Mouse (Mus musculus): ENCODE measurements around the gene Tmem63b. TPM values are rescaled to one million over a fixed set of nuclear protein-coding genes. Genes with fewer than 3 reads are reported as not detected.
A peak's percentile ranks its signal among the peaks of the same experiment; 100 is the strongest.

The Tmem63b gene
- polyA plus RNA-seq, 1 experiment from 2014 or later = 31.2 TPM

GRCm38 (mm10) chr17:45723732-45724573, 37.2 kb upstream of the Tmem63b start:
- peak overlapping the region; percentile 85 for H3K9ac ChIP-seq (ENCODE audit: low read length)
- peak overlapping the region; percentile 45 to 54 for H3K4me3 ChIP-seq (ENCODE audit: control insufficient read depth in 1 of 2, insufficient read depth in 1 of 2, low read depth in 1 of 2, low read length in 2 of 2)
- H3K4me2 ChIP-seq (ENCODE audit: low read length) = peak overlapping the region; percentile 81
- H3K4me1 ChIP-seq (ENCODE audit: control insufficient read depth in 2 of 2, insufficient read depth in 2 of 2, low read length in 2 of 2) = peaks cover 3 to 9% of the 10 kb centered on the region in 2 experiments
- no peaks in the 10 kb centered on the region for H3K9me3 ChIP-seq (ENCODE audit: control insufficient read depth, low read length)
- H3K27ac ChIP-seq (replicated peaks in 1 of 2; ENCODE audit: control insufficient read depth in 1 of 2, insufficient read depth in 1 of 2, low read depth in 2 of 2, low read length in 2 of 2) = peak overlapping the region; percentile 59 to 77
- H3K36me3 ChIP-seq (ENCODE audit: control insufficient read depth, insufficient read depth, low read length) = no peaks in the 10 kb centered on the region
- ATAC-seq (ENCODE audit: insufficient number of reproducible peaks, insufficient read depth, low FRiP score, low read depth) = no peak
- WGBS = 4% methylated on average over 25 of the region's 25 CpGs
- no peaks in the 10 kb centered on the region for H3K27me3 ChIP-seq (ENCODE audit: control insufficient read depth, insufficient read depth, low read length)

- WGBS = 3% methylated on average over 10 of the region's 10 CpGs
- H3K9ac ChIP-seq (ENCODE audit: low read length) = no peak overlapping the region
- no peaks in the 10 kb centered on the region for H3K9me3 ChIP-seq (ENCODE audit: control insufficient read depth, low read length)
- H3K36me3 ChIP-seq (ENCODE audit: control insufficient read depth, insufficient read depth, low read length) = no peaks in the 10 kb centered on the region
- no peaks in the 10 kb centered on the region for H3K27me3 ChIP-seq (ENCODE audit: control insufficient read depth, insufficient read depth, low read length)
- no peak overlapping the region for H3K4me2 ChIP-seq (ENCODE audit: low read length)
- H3K27ac ChIP-seq (replicated peaks in 1 of 2; ENCODE audit: control insufficient read depth in 1 of 2, insufficient read depth in 1 of 2, low read depth in 2 of 2, low read length in 2 of 2) = no peak overlapping the region
- ATAC-seq (ENCODE audit: insufficient number of reproducible peaks, insufficient read depth, low FRiP score, low read depth) = no peak
- H3K4me3 ChIP-seq (ENCODE audit: control insufficient read depth in 1 of 2, insufficient read depth in 1 of 2, low read depth in 1 of 2, low read length in 2 of 2) = no peak overlapping the region
- H3K4me1 ChIP-seq (ENCODE audit: control insufficient read depth in 2 of 2, insufficient read depth in 2 of 2, low read length in 2 of 2) = peaks cover 0 to 1% of the 10 kb centered on the region in 2 experiments; a peak in 2 of 4 replicates
These were observed 31.6 kb upstream of the Tmem63b start for GRCm38 (mm10) chr17:45718323-45718722.

- WGBS = 62% methylated on average over 3 of the region's 3 CpGs
- peaks cover 5 to 6% of the 10 kb centered on the region in 2 experiments; a peak in 2 of 4 replicates for H3K4me1 ChIP-seq (ENCODE audit: control insufficient read depth in 2 of 2, insufficient read depth in 2 of 2, low read length in 2 of 2)
- H3K9me3 ChIP-seq (ENCODE audit: control insufficient read depth, low read length) = no peaks in the 10 kb centered on the region
- no peak overlapping the region for H3K27ac ChIP-seq (replicated peaks in 1 of 2; ENCODE audit: control insufficient read depth in 1 of 2, insufficient read depth in 1 of 2, low read depth in 2 of 2, low read length in 2 of 2)
- ATAC-seq (ENCODE audit: insufficient number of reproducible peaks, insufficient read depth, low FRiP score, low read depth) = no peak
- H3K9ac ChIP-seq (ENCODE audit: low read length) = no peak overlapping the region
- H3K4me3 ChIP-seq (ENCODE audit: control insufficient read depth in 1 of 2, insufficient read depth in 1 of 2, low read depth in 1 of 2, low read length in 2 of 2) = no peak overlapping the region
- no peaks in the 10 kb centered on the region for H3K36me3 ChIP-seq (ENCODE audit: control insufficient read depth, insufficient read depth, low read length)
- H3K27me3 ChIP-seq (ENCODE audit: control insufficient read depth, insufficient read depth, low read length) = no peaks in the 10 kb centered on the region
- H3K4me2 ChIP-seq (ENCODE audit: low read length) = no peak overlapping the region
These were observed 24.8 kb upstream of the Tmem63b start for GRCm38 (mm10) chr17:45711525-45711924.

DNA sequence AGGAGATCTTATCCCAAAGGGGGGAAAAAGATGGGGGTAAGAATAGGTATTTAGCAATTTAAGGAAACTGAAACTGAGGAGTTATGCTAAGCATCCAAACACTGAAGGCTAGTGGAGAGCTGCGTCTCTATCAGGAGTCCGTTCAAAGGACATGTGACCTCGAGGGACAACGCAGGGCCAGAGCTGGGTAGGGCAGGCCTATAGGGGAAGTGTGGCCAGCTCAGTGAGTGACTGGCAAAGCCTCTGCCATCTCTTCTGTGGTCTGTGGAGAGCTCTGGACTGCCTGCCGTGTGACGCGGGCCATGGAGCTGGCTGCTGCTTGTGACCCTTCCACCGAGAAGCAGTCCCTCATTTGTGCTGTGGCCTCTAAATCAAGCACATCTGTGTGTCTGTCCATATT, 23.7 kb upstream of the Tmem63b start:
- Histone ChIP-seq H3K9ac (ENCODE audit: low read length) (0 out of 2 replicates have a peak overlapping the region, but pooled peaks have one; percentile 11), H3K27ac (replicated peaks in 1 of 2; ENCODE audit: control insufficient read depth in 1 of 2, insufficient read depth in 1 of 2, low read depth in 2 of 2, low read length in 2 of 2) (no peak overlapping the region), H3K27me3 (ENCODE audit: control insufficient read depth, insufficient read depth, low read length) (no peaks in the 10 kb centered on the region), H3K36me3 (ENCODE audit: control insufficient read depth, insufficient read depth, low read length) (no peaks in the 10 kb centered on the region), H3K4me1 (ENCODE audit: control insufficient read depth in 2 of 2, insufficient read depth in 2 of 2, low read length in 2 of 2) (peaks cover 5 to 6% of the 10 kb centered on the region in 2 experiments; a peak in 2 of 4 replicates), H3K9me3 (ENCODE audit: control insufficient read depth, low read length) (no peaks in the 10 kb centered on the region), H3K4me2 (ENCODE audit: low read length) (no peak overlapping the region), H3K4me3 (ENCODE audit: control insufficient read depth in 1 of 2, insufficient read depth in 1 of 2, low read depth in 1 of 2, low read length in 2 of 2) (no peak overlapping the region)
- 54% methylated on average over 8 of the region's 8 CpGs for WGBS
- ATAC-seq (ENCODE audit: insufficient number of reproducible peaks, insufficient read depth, low FRiP score, low read depth) = no peak

GRCm38 (mm10) chr17:45709829-45710228, 23.1 kb upstream of the Tmem63b start:
- no peaks in the 10 kb centered on the region for H3K9me3 ChIP-seq (ENCODE audit: control insufficient read depth, low read length)
- no peak overlapping the region for H3K4me3 ChIP-seq (ENCODE audit: control insufficient read depth in 1 of 2, insufficient read depth in 1 of 2, low read depth in 1 of 2, low read length in 2 of 2)
- H3K4me1 ChIP-seq (ENCODE audit: control insufficient read depth in 2 of 2, insufficient read depth in 2 of 2, low read length in 2 of 2) = peaks cover 5 to 8% of the 10 kb centered on the region in 2 experiments; a peak in 2 of 4 replicates
- ATAC-seq (ENCODE audit: insufficient number of reproducible peaks, insufficient read depth, low FRiP score, low read depth) = no peak
- no peak overlapping the region for H3K27ac ChIP-seq (replicated peaks in 1 of 2; ENCODE audit: control insufficient read depth in 1 of 2, insufficient read depth in 1 of 2, low read depth in 2 of 2, low read length in 2 of 2)
- H3K27me3 ChIP-seq (ENCODE audit: control insufficient read depth, insufficient read depth, low read length) = no peaks in the 10 kb centered on the region
- 35% methylated on average over 3 of the region's 3 CpGs for WGBS
- H3K36me3 ChIP-seq (ENCODE audit: control insufficient read depth, insufficient read depth, low read length) = no peaks in the 10 kb centered on the region
- H3K9ac ChIP-seq (ENCODE audit: low read length) = no peak overlapping the region
- H3K4me2 ChIP-seq (ENCODE audit: low read length) = no peak overlapping the region

DNA sequence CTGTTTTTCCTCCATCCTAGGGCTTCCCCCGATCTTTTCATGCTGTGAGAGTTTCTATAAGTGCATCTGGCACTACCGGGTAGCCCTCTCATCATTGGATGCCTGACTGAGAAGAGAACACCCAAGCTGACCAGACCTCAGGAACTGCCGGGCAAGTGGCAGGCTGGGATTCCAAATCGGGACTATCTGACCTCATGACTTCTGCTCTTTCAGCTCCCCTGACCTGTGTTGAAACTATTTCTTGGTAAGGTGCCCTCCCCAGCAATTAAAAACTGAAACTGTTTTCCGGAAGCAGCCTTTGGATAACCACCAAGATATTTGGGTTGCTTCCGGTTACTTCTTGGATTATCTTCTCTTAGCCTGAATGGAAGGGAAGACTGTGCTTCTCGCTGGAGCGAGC, 21.5 kb upstream of the Tmem63b start:
- Histone ChIP-seq H3K4me3 (ENCODE audit: control insufficient read depth in 1 of 2, insufficient read depth in 1 of 2, low read depth in 1 of 2, low read length in 2 of 2) (no peak overlapping the region), H3K27ac (replicated peaks in 1 of 2; ENCODE audit: control insufficient read depth in 1 of 2, insufficient read depth in 1 of 2, low read depth in 2 of 2, low read length in 2 of 2) (no peak overlapping the region), H3K4me1 (ENCODE audit: control insufficient read depth in 2 of 2, insufficient read depth in 2 of 2, low read length in 2 of 2) (peaks cover 5 to 8% of the 10 kb centered on the region in 2 experiments; a peak in 2 of 4 replicates), H3K9me3 (ENCODE audit: control insufficient read depth, low read length) (no peaks in the 10 kb centered on the region), H3K9ac (ENCODE audit: low read length) (no peak overlapping the region), H3K4me2 (ENCODE audit: low read length) (no peak overlapping the region), H3K36me3 (ENCODE audit: control insufficient read depth, insufficient read depth, low read length) (no peaks in the 10 kb centered on the region), H3K27me3 (ENCODE audit: control insufficient read depth, insufficient read depth, low read length) (no peaks in the 10 kb centered on the region)
- 75% methylated on average over 8 of the region's 8 CpGs for WGBS
- no peak for ATAC-seq (ENCODE audit: insufficient number of reproducible peaks, insufficient read depth, low FRiP score, low read depth)

GRCm38 (mm10) chr17:45707376-45707775, 20.7 kb upstream of the Tmem63b start:
- Histone ChIP-seq H3K4me3 (ENCODE audit: control insufficient read depth in 1 of 2, insufficient read depth in 1 of 2, low read depth in 1 of 2, low read length in 2 of 2) (no peak overlapping the region), H3K9me3 (ENCODE audit: control insufficient read depth, low read length) (no peaks in the 10 kb centered on the region), H3K9ac (ENCODE audit: low read length) (no peak overlapping the region), H3K4me2 (ENCODE audit: low read length) (no peak overlapping the region), H3K27ac (replicated peaks in 1 of 2; ENCODE audit: control insufficient read depth in 1 of 2, insufficient read depth in 1 of 2, low read depth in 2 of 2, low read length in 2 of 2) (no peak overlapping the region), H3K4me1 (ENCODE audit: control insufficient read depth in 2 of 2, insufficient read depth in 2 of 2, low read length in 2 of 2) (peaks cover 5 to 8% of the 10 kb centered on the region in 2 experiments; a peak in 2 of 4 replicates), H3K36me3 (ENCODE audit: control insufficient read depth, insufficient read depth, low read length) (no peaks in the 10 kb centered on the region), H3K27me3 (ENCODE audit: control insufficient read depth, insufficient read depth, low read length) (no peaks in the 10 kb centered on the region)
- ATAC-seq (ENCODE audit: insufficient number of reproducible peaks, insufficient read depth, low FRiP score, low read depth) = no peak
- WGBS = 24% methylated on average over 3 of the region's 3 CpGs
